Mouse (Mus musculus): ENCODE measurements around the gene Olfr814.
"Not testable (repeated sequence)": the region's sequence is repeated elsewhere in the genome, so short reads cannot be mapped to it uniquely, and the experiment has no call there.

Gene Olfr814

GRCm38 (mm10) chr10:129879751-129880150 lies at the start of gene Olfr814:
Olfr814 (minus strand) TSS chr10:129879851.
- DNase-seq (ENCODE audit: low read depth), result not testable (repeated sequence)

GRCm38 (mm10) chr10:129915497-129915896 lies 35.8 kb upstream of the Olfr814 start, which contains the start of gene Olfr816:
Olfr816 (minus strand) TSS chr10:129915597.
- no peak for DNase-seq (ENCODE audit: low read depth)

GRCm38 (mm10) chr10:129905767-129906166 lies 26.1 kb upstream of the Olfr814 start, which contains the start of gene Olfr815:
Olfr815 (minus strand) TSS chr10:129905867.
- not testable (repeated sequence) for DNase-seq (ENCODE audit: low read depth)

GRCm38 (mm10) chr10:129885934-129886333 lies 6.3 kb upstream of the Olfr814 start:
- no peak for DNase-seq (ENCODE audit: low read depth)

GRCm38 (mm10) chr10:129885496-129885895 lies 5.8 kb upstream of the Olfr814 start:
- DNase-seq (ENCODE audit: low read depth), result not testable (repeated sequence)

- no peak for DNase-seq (ENCODE audit: low read depth)
Observed at GRCm38 (mm10) chr10:129855067-129855466, 24.6 kb downstream of the Olfr814 start, which contains the start of gene Olfr813. Olfr813 (plus strand) TSS chr10:129855367.

GRCm38 (mm10) chr10:129847343-129847742 lies 32.3 kb downstream of the Olfr814 start:
- DNase-seq (ENCODE audit: low read depth), result no peak

GRCm38 (mm10) chr10:129845994-129846393 lies 33.7 kb downstream of the Olfr814 start, which contains the start of gene Olfr812:
Olfr812 (minus strand) TSS chr10:129846094.
- no peak for DNase-seq (ENCODE audit: low read depth)

Data from induced T-regulatory cell, adult 2 months (primary cell).